Mouse (Mus musculus): Measurements from ENCODE around the gene Leng9. TPM values are rescaled to one million over a fixed set of nuclear protein-coding genes. Genes with fewer than 3 reads are reported as not detected.

Leng9 gene
- total and polyA plus RNA-seq, 2 experiments from 2014 or later: 4.7 to 4.9 TPM

- Histone ChIP-seq H3K9me3 (ENCODE audit: low read length) (no peaks in the 10 kb centered on the region), H3K27ac (ENCODE audit: low read depth, low read length) (no peak overlapping the region), H3K27me3 (ENCODE audit: insufficient read depth, low read length) (peaks cover 5% of the 10 kb centered on the region; the same call in 1 of the 2 replicates), H3K4me1 (ENCODE audit: insufficient read depth, low read length) (no peaks in the 10 kb centered on the region), H3K9ac (replicated peaks; ENCODE audit: low read length, poor library complexity, severe bottlenecking) (peak overlapping the region; percentile 29; the same call in 1 of the 2 replicates), H3K4me2 (ENCODE audit: low read depth, low read length, poor library complexity, severe bottlenecking) (peak overlapping the region; percentile 80), H3K4me3 (ENCODE audit: low read depth, low read length) (peak overlapping the region; percentile 74), H3K36me3 (ENCODE audit: insufficient read depth, low read length) (peaks cover 11% of the 10 kb centered on the region)
- 3% methylated on average over 14 of the region's 14 CpGs for WGBS
- peak; percentile 13; the same call in 1 of the 2 replicates for ATAC-seq (ENCODE audit: low FRiP score)
- DNase-seq (ENCODE audit: low spot score): peak; percentile 76
- TF ChIP-seq CTCF (IDR thresholded peaks at IDR 0.05): no peak
Observed at GRCm38 (mm10) chr7:4150811-4151221, 642 bp upstream of the Leng9 start.

- peaks cover 23% of the 10 kb centered on the region for H3K36me3 ChIP-seq (ENCODE audit: insufficient read depth, low read length)
- peak; percentile 79 for ATAC-seq (ENCODE audit: low FRiP score)
- WGBS: under 1% methylated on average over 64 of the region's 64 CpGs
Observed at GRCm38 (mm10) chr7:4149209-4150054, 742 bp downstream of the Leng9 start.

GRCm38 (mm10) chr7:4148341-4149208 lies 1.6 kb downstream of the Leng9 start:
- Histone ChIP-seq H3K9ac (replicated peaks; ENCODE audit: low read length, poor library complexity, severe bottlenecking) (peak overlapping the region; percentile 84), H3K4me2 (ENCODE audit: low read depth, low read length, poor library complexity, severe bottlenecking) (peak overlapping the region; percentile 80), H3K9me3 (ENCODE audit: low read length) (no peaks in the 10 kb centered on the region), H3K27ac (ENCODE audit: low read depth, low read length) (peak overlapping the region; percentile 94), H3K4me1 (ENCODE audit: insufficient read depth, low read length) (no peaks in the 10 kb centered on the region), H3K36me3 (ENCODE audit: insufficient read depth, low read length) (peaks cover 32% of the 10 kb centered on the region), H3K27me3 (ENCODE audit: insufficient read depth, low read length) (peaks cover 5% of the 10 kb centered on the region; the same call in 1 of the 2 replicates), H3K4me3 (ENCODE audit: low read depth, low read length) (peak overlapping the region; percentile 74)
- peak; percentile 42 for DNase-seq (ENCODE audit: low spot score)
- TF ChIP-seq CTCF (IDR thresholded peaks at IDR 0.05): no peak
- WGBS: 27% methylated on average over 18 of the region's 18 CpGs
- peak; percentile 38; the same call in 1 of the 2 replicates for ATAC-seq (ENCODE audit: low FRiP score)

More at GRCm38 (mm10) chr7:4149209-4150054, 742 bp downstream of the Leng9 start:
- Histone ChIP-seq H3K27ac (ENCODE audit: low read depth, low read length) (peak overlapping the region; percentile 94), H3K9me3 (ENCODE audit: low read length) (no peaks in the 10 kb centered on the region), H3K9ac (replicated peaks; ENCODE audit: low read length, poor library complexity, severe bottlenecking) (peak overlapping the region; percentile 84), H3K27me3 (ENCODE audit: insufficient read depth, low read length) (peaks cover 5% of the 10 kb centered on the region; the same call in 1 of the 2 replicates), H3K4me1 (ENCODE audit: insufficient read depth, low read length) (no peaks in the 10 kb centered on the region), H3K4me3 (ENCODE audit: low read depth, low read length) (peak overlapping the region; percentile 74), H3K4me2 (ENCODE audit: low read depth, low read length, poor library complexity, severe bottlenecking) (peak overlapping the region; percentile 80)
- DNase-seq (ENCODE audit: low spot score): peak; percentile 83
- TF ChIP-seq CTCF (IDR thresholded peaks at IDR 0.05): no peak

GRCm38 (mm10) chr7:4147836-4148235 lies 2.3 kb downstream of the Leng9 start:
- Histone ChIP-seq H3K9me3 (ENCODE audit: low read length) (no peaks in the 10 kb centered on the region), H3K27ac (ENCODE audit: low read depth, low read length) (no peak overlapping the region), H3K36me3 (ENCODE audit: insufficient read depth, low read length) (peaks cover 39% of the 10 kb centered on the region), H3K4me1 (ENCODE audit: insufficient read depth, low read length) (no peaks in the 10 kb centered on the region), H3K9ac (replicated peaks; ENCODE audit: low read length, poor library complexity, severe bottlenecking) (no peak overlapping the region), H3K27me3 (ENCODE audit: insufficient read depth, low read length) (peaks cover 5% of the 10 kb centered on the region; the same call in 1 of the 2 replicates), H3K4me3 (ENCODE audit: low read depth, low read length) (no peak overlapping the region), H3K4me2 (ENCODE audit: low read depth, low read length, poor library complexity, severe bottlenecking) (no peak overlapping the region)
- no peak for DNase-seq (ENCODE audit: low spot score)
- no peak for ATAC-seq (ENCODE audit: low FRiP score)
- 85% methylated on average over 4 of the region's 4 CpGs for whole genome bisulfite sequencing
- no peak for TF ChIP-seq CTCF (IDR thresholded peaks at IDR 0.05)

- ATAC-seq (ENCODE audit: low FRiP score) (no peak), DNase-seq (ENCODE audit: low spot score) (no peak)
- H3K9ac ChIP-seq (replicated peaks; ENCODE audit: low read length, poor library complexity, severe bottlenecking): no peak overlapping the region
- H3K36me3 ChIP-seq (ENCODE audit: insufficient read depth, low read length): peaks cover 44% of the 10 kb centered on the region
- no peak for TF ChIP-seq CTCF (IDR thresholded peaks at IDR 0.05)
- H3K4me3 ChIP-seq (ENCODE audit: low read depth, low read length): no peak overlapping the region
- H3K4me1 ChIP-seq (ENCODE audit: insufficient read depth, low read length): no peaks in the 10 kb centered on the region
- no peak overlapping the region for H3K4me2 ChIP-seq (ENCODE audit: low read depth, low read length, poor library complexity, severe bottlenecking)
- no peaks in the 10 kb centered on the region for H3K9me3 ChIP-seq (ENCODE audit: low read length)
- H3K27ac ChIP-seq (ENCODE audit: low read depth, low read length): no peak overlapping the region
- WGBS: 88% methylated on average over 20 of the region's 20 CpGs
- peaks cover 5% of the 10 kb centered on the region; the same call in 1 of the 2 replicates for H3K27me3 ChIP-seq (ENCODE audit: insufficient read depth, low read length)
Observed at GRCm38 (mm10) chr7:4147371-4147770, 2.8 kb downstream of the Leng9 start.

Data from midbrain, postnatal 0 days (tissue).